Mouse (Mus musculus) myocyte (in vitro differentiated cells): Measurements from ENCODE around the gene Slc22a17.

Experiments
- E2F4 ChIP-seq: IDR thresholded peaks from one replicate; pipeline ENCODE4 v1.6.1; 2011; ENCODE audit warnings: mild to moderate bottlenecking, control low read depth, moderate library complexity; ENCODE audit not compliant: insufficient read depth
- MAX ChIP-seq: IDR thresholded peaks from one replicate; pipeline ENCODE4 v1.6.1; 2011; ENCODE audit warnings: low read depth, mild to moderate bottlenecking, control low read depth
- MYOG ChIP-seq, 3 experiments: IDR thresholded peaks; one replicate each; pipeline ENCODE4 v1.6.1; 2011; ENCODE audit warnings: control low read depth in 2 of 3, low read depth in 2 of 3, mild to moderate bottlenecking in 2 of 3; ENCODE audit not compliant: insufficient read length in 2 of 3, control insufficient read depth in 1 of 3, insufficient read depth in 1 of 3
- POLR2A ChIP-seq: IDR thresholded peaks from one replicate; pipeline ENCODE4 v1.6.1; 2011; ENCODE audit warnings: low read depth, mild to moderate bottlenecking, control low read depth, moderate library complexity; ENCODE audit not compliant: insufficient read length
- POLR2AphosphoS2 ChIP-seq: IDR thresholded peaks from one replicate; pipeline ENCODE4 v1.6.1; 2011; ENCODE audit warnings: low read depth, control low read depth; ENCODE audit not compliant: insufficient read length
- SRF ChIP-seq: IDR thresholded peaks from one replicate; pipeline ENCODE4 v1.6.1; 2011; ENCODE audit warnings: low read depth; ENCODE audit not compliant: control insufficient read depth, insufficient read length
- TCF12 ChIP-seq: IDR thresholded peaks from one replicate; pipeline ENCODE4 v1.6.1; 2011; ENCODE audit warnings: mild to moderate bottlenecking, control low read depth; ENCODE audit not compliant: poor library complexity, insufficient read depth, severe bottlenecking
- USF1 ChIP-seq: IDR thresholded peaks from one replicate; pipeline ENCODE4 v1.6.1; 2011; ENCODE audit warnings: low read depth, mild to moderate bottlenecking, control low read depth, moderate library complexity

DNA sequence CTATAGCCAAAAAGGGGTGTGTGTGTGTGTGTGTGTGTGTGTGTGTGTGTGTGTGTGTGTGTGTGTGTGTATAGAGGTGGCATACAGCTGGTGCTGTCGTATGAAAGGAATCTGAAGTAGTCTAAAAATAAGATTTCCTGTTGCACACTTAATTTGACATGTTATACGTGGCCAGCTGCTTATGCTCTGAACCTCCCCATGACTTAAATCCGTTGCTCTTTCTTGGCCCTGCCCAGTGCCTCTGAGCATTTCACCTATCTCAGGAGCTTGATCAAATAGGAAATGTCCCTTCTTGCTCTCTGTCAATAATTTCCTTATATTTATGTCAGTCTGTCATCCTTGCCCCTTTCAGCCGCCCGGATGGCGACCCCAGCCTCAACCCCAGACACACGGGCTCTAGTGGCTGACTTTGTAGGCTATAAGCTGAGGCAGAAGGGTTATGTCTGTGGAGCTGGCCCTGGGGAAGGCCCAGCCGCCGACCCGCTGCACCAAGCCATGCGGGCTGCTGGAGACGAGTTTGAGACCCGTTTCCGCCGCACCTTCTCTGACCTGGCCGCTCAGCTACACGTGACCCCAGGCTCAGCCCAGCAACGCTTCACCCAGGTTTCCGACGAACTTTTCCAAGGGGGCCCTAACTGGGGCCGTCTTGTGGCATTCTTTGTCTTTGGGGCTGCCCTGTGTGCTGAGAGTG lies 28.8 kb downstream of the Slc22a17 start:
- TF ChIP-seq POLR2A: no peak
- TF ChIP-seq TCF12: no peak
- TF ChIP-seq SRF: no peak
- no peak for TF ChIP-seq POLR2AphosphoS2
- no peak for TF ChIP-seq USF1
- TF ChIP-seq MYOG (IDR thresholded peaks at IDR 0.05; ENCODE audit: control insufficient read depth in 1 of 3, insufficient read depth in 1 of 3, insufficient read length in 2 of 3, low read depth in 2 of 3): no peak
- TF ChIP-seq E2F4: no peak
- no peak for TF ChIP-seq MAX
